8 mouse cellular contexts compared by ENCODE assay signal in the genomic region with DNA sequence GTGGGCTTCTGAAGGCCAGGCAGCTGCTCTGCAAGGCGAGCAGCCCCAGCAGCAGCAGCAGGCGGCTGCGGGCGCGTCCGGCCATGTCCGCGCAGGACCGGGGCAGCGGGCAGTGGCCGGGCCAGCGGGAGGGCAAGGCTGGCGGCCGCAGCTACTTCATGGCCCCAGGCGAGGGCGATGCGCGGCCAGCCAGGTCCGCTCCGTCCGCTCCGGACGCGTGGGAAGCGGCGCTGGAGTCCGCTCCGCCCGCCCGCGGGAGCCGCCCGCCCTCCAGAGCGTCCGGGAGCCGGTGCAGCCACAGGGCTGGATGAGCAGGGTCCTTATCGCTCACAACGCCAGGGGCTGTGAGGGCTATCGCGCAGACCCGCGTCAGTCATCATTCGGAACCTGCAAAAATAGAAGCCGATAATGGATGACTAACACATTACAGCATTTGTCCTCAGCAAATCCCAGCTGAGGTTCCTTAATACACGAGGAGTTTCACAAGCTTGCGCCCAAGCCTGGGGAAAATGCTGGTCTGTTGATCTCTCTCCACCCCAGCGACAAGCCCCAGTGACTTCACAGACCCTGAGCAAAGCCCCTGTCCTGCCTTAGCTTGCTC.
A peak's percentile ranks its signal among the peaks of the same experiment; 100 is the strongest.
DNase-seq lines count a peak whose midpoint lies in the region; ATAC-seq lines count a peak whose summit lies in the region.

No protein-coding gene starts in this region.

- under 1% methylated on average over 47 of the region's 47 CpGs for WGBS in forebrain, embryonic 15.5 days
- WGBS in lung, embryonic 15.5 days: under 1% methylated on average over 47 of the region's 47 CpGs

- ATAC-seq in forebrain, embryonic 15.5 days (replicated peaks): peak; percentile 90
- ATAC-seq in lung, embryonic 15.5 days (ENCODE audit: borderline replicate concordance, extremely low read depth, low FRiP score, low TSS enrichment): peak; percentile 94

- peak overlapping the region; percentile 85 for H3K9ac ChIP-seq in forebrain, embryonic 15.5 days (replicated peaks)
- peak overlapping the region; percentile 75 for H3K9ac ChIP-seq in lung, embryonic 15.5 days

- intact Hi-C loops in heart, postnatal 10 days (cut with DNase I): loop anchor here (2.0 to 10.0 kb wide), 5 partner anchors 118 to 378 kb away; a partner anchor contains a TSS

- peaks cover 28% of the 10 kb centered on the region for H3K4me1 ChIP-seq in forebrain, embryonic 15.5 days
- peaks cover 9% of the 10 kb centered on the region; the same call in 1 of the 2 replicates for H3K4me1 ChIP-seq in lung, embryonic 15.5 days

- H3K27ac ChIP-seq in forebrain, embryonic 15.5 days (replicated peaks): peak overlapping the region; percentile 87
- peak overlapping the region; percentile 87 for H3K27ac ChIP-seq in lung, embryonic 15.5 days

- H3K36me3 ChIP-seq in forebrain, embryonic 15.5 days: no peaks in the 10 kb centered on the region
- H3K36me3 ChIP-seq in lung, embryonic 15.5 days: no peaks in the 10 kb centered on the region

- no peaks in the 10 kb centered on the region for H3K27me3 ChIP-seq in forebrain, embryonic 15.5 days
- no peaks in the 10 kb centered on the region for H3K27me3 ChIP-seq in lung, embryonic 15.5 days

- no peaks in the 10 kb centered on the region for H3K9me3 ChIP-seq in forebrain, embryonic 15.5 days
- H3K9me3 ChIP-seq in lung, embryonic 15.5 days: no peaks in the 10 kb centered on the region

- H3K4me3 ChIP-seq in forebrain, embryonic 15.5 days: peak overlapping the region; percentile 67
- peak overlapping the region; percentile 72 for H3K4me3 ChIP-seq in lung, embryonic 15.5 days

- peak overlapping the region; percentile 83 for H3K4me2 ChIP-seq in forebrain, embryonic 15.5 days (replicated peaks)
- H3K4me2 ChIP-seq in lung, embryonic 15.5 days: peak overlapping the region; percentile 86

- peak; percentile 80 for DNase-seq in NIH3T3 (ENCODE audit: low read depth)
- DNase-seq in cerebellum, adult 11 months: peak; percentile 32
- peak; percentile 89 to 94 for DNase-seq in heart, postnatal 10 days
- DNase-seq in layer of hippocampus, adult 18-20 months (ENCODE audit: low spot score in 2 of 2): peak; percentile 53 to 66
- DNase-seq in ovary, postnatal 14 days (ENCODE audit: low spot score): peak; percentile 67
- no peak for DNase-seq in T-cell, adult 2 months (ENCODE audit: low spot score)
